Mouse (Mus musculus): ENCODE measurements around the gene Ccdc28b.

The Ccdc28b gene

GRCm38 (mm10) chr4:129623681-129624091 is at the start of gene Ccdc28b:
TSS of gene Ccdc28b (minus strand) at chr4:129623947.
- DNase-seq (ENCODE audit: low spot score), result peak; percentile 58

- no peak for DNase-seq (ENCODE audit: low spot score)
Observed at GRCm38 (mm10) chr4:129672878-129673449, 49.2 kb upstream of the Ccdc28b start.

GRCm38 (mm10) chr4:129672083-129672877 is 48.5 kb upstream of the Ccdc28b start, which contains the start of gene Kpna6:
TSS of gene Kpna6 (minus strand) at chr4:129672767.
- peak; percentile 89 for DNase-seq (ENCODE audit: low spot score)

- peak; percentile 66 for DNase-seq (ENCODE audit: low spot score)
Observed at GRCm38 (mm10) chr4:129671491-129672082, 47.8 kb upstream of the Ccdc28b start.

GRCm38 (mm10) chr4:129662255-129662813 is 38.6 kb upstream of the Ccdc28b start:
- peak; percentile 44 for DNase-seq (ENCODE audit: low spot score)

GRCm38 (mm10) chr4:129661584-129661983 is 37.8 kb upstream of the Ccdc28b start:
- no peak for DNase-seq (ENCODE audit: low spot score)

GRCm38 (mm10) chr4:129654770-129655169 is 31.0 kb upstream of the Ccdc28b start:
- DNase-seq (ENCODE audit: low spot score), result no peak

GRCm38 (mm10) chr4:129650359-129650758 is 26.6 kb upstream of the Ccdc28b start:
- no peak for DNase-seq (ENCODE audit: low spot score)

GRCm38 (mm10) chr4:129648656-129649055 is 24.9 kb upstream of the Ccdc28b start:
- DNase-seq (ENCODE audit: low spot score), result no peak

- no peak for DNase-seq (ENCODE audit: low spot score)
Observed at GRCm38 (mm10) chr4:129645204-129645603, 21.5 kb upstream of the Ccdc28b start.

- no peak for DNase-seq (ENCODE audit: low spot score)
Observed at GRCm38 (mm10) chr4:129641756-129642155, 18.0 kb upstream of the Ccdc28b start.

GRCm38 (mm10) chr4:129640638-129641467 is 17.1 kb upstream of the Ccdc28b start, which contains the start of gene Txlna:
TSS of gene Txlna (minus strand) at chr4:129641065.
- peak; percentile 95 for DNase-seq (ENCODE audit: low spot score)

- peak; percentile 49 for DNase-seq (ENCODE audit: low spot score)
Observed at GRCm38 (mm10) chr4:129640101-129640637, 16.4 kb upstream of the Ccdc28b start.

- DNase-seq (ENCODE audit: low spot score), result no peak
Observed at GRCm38 (mm10) chr4:129639221-129639620, 15.5 kb upstream of the Ccdc28b start.

- DNase-seq (ENCODE audit: low spot score), result no peak
Observed at GRCm38 (mm10) chr4:129633852-129634251, 10.1 kb upstream of the Ccdc28b start.

- no peak for DNase-seq (ENCODE audit: low spot score)
Observed at GRCm38 (mm10) chr4:129631867-129632266, 8.1 kb upstream of the Ccdc28b start.

- DNase-seq (ENCODE audit: low spot score), result peak; percentile 59
Observed at GRCm38 (mm10) chr4:129630944-129631343, 7.2 kb upstream of the Ccdc28b start.

GRCm38 (mm10) chr4:129626035-129626434 is 2.3 kb upstream of the Ccdc28b start:
- no peak for DNase-seq (ENCODE audit: low spot score)

- no peak for DNase-seq (ENCODE audit: low spot score)
Observed at GRCm38 (mm10) chr4:129625496-129625895, 1.7 kb upstream of the Ccdc28b start.

GRCm38 (mm10) chr4:129625029-129625370 is 1.3 kb upstream of the Ccdc28b start:
- no peak for DNase-seq (ENCODE audit: low spot score)

- DNase-seq (ENCODE audit: low spot score), result peak; percentile 89
Observed at GRCm38 (mm10) chr4:129624281-129625028, 708 bp upstream of the Ccdc28b start.

All from MN1 (cell line).